ENCODE assay signal across 8 mouse cellular contexts in genomic region chr3:115711393-115711792, GRCm38 (mm10). TPM values are rescaled to one million over a fixed set of nuclear protein-coding genes. Genes with fewer than 3 reads are reported as not detected.
DNase-seq lines count a peak whose midpoint lies in the region; ATAC-seq lines count a peak whose summit lies in the region.

No protein-coding gene starts in this region.

- peaks cover 20% of the 10 kb centered on the region for H3K27me3 ChIP-seq in hindbrain, embryonic 13.5 days
- 0 out of 2 replicates have a peak, but pooled peaks cover 2% of the 10 kb centered on the region for H3K27me3 ChIP-seq in hindbrain, embryonic 11.5 days (ENCODE audit: control insufficient read depth, insufficient read depth, low read length)
- no peaks in the 10 kb centered on the region for H3K27me3 ChIP-seq in forebrain, embryonic 13.5 days
- H3K27me3 ChIP-seq in hindbrain, embryonic 16.5 days (replicated peaks; ENCODE audit: control insufficient read depth, insufficient read depth, low read length): no peaks in the 10 kb centered on the region
- peaks cover 8% of the 10 kb centered on the region for H3K27me3 ChIP-seq in midbrain, embryonic 12.5 days

- H3K27ac ChIP-seq in hindbrain, embryonic 13.5 days: no peak overlapping the region
- no peak overlapping the region for H3K27ac ChIP-seq in hindbrain, embryonic 11.5 days (ENCODE audit: low read depth, low read length)
- H3K27ac ChIP-seq in forebrain, embryonic 13.5 days: no peak overlapping the region
- H3K27ac ChIP-seq in hindbrain, embryonic 16.5 days (ENCODE audit: low read depth, low read length): no peak overlapping the region
- no peak overlapping the region for H3K27ac ChIP-seq in midbrain, embryonic 12.5 days (replicated peaks)

- no peak for DNase-seq in hindbrain, embryonic 11.5 days (ENCODE audit: low spot score)
- no peak for DNase-seq in embryo, embryonic 11 days
- DNase-seq in yolk sac, embryonic 10.5 days (ENCODE audit: low spot score): no peak
- DNase-seq in cerebellum, postnatal 10 days: no peak

- H3K9ac ChIP-seq in hindbrain, embryonic 13.5 days: no peak overlapping the region
- H3K9ac ChIP-seq in hindbrain, embryonic 11.5 days (ENCODE audit: low read depth, low read length): no peak overlapping the region
- no peak overlapping the region for H3K9ac ChIP-seq in forebrain, embryonic 13.5 days
- H3K9ac ChIP-seq in hindbrain, embryonic 16.5 days (ENCODE audit: low read depth, low read length): no peak overlapping the region
- no peak overlapping the region for H3K9ac ChIP-seq in midbrain, embryonic 12.5 days (replicated peaks)

- H3K4me2 ChIP-seq in hindbrain, embryonic 13.5 days: peak overlapping the region; percentile 91
- H3K4me2 ChIP-seq in hindbrain, embryonic 11.5 days (replicated peaks; ENCODE audit: low read depth, low read length): no peak overlapping the region
- peak overlapping the region; percentile 81 for H3K4me2 ChIP-seq in forebrain, embryonic 13.5 days
- peak overlapping the region; percentile 90 for H3K4me2 ChIP-seq in hindbrain, embryonic 16.5 days (ENCODE audit: low read length)
- 0 out of 2 replicates have a peak overlapping the region, but pooled peaks have one; percentile 19 for H3K4me2 ChIP-seq in midbrain, embryonic 12.5 days (replicated peaks)

- WGBS in hindbrain, embryonic 13.5 days: 87% methylated on average over 3 of the region's 3 CpGs
- WGBS in hindbrain, embryonic 11.5 days: 83% methylated on average over 3 of the region's 3 CpGs
- 78% methylated on average over 3 of the region's 3 CpGs for WGBS in forebrain, embryonic 13.5 days
- WGBS in hindbrain, embryonic 16.5 days: 87% methylated on average over 3 of the region's 3 CpGs
- WGBS in midbrain, embryonic 12.5 days: 92% methylated on average over 3 of the region's 3 CpGs

- H3K4me3 ChIP-seq in hindbrain, embryonic 13.5 days: peak overlapping the region; percentile 16; the same call in 1 of the 2 replicates
- no peak overlapping the region for H3K4me3 ChIP-seq in hindbrain, embryonic 11.5 days (ENCODE audit: low read depth, low read length)
- no peak overlapping the region for H3K4me3 ChIP-seq in forebrain, embryonic 13.5 days
- H3K4me3 ChIP-seq in hindbrain, embryonic 16.5 days (ENCODE audit: low read length): no peak overlapping the region
- H3K4me3 ChIP-seq in midbrain, embryonic 12.5 days: no peak overlapping the region

- H3K4me1 ChIP-seq in hindbrain, embryonic 13.5 days (replicated peaks): peaks cover 35% of the 10 kb centered on the region
- H3K4me1 ChIP-seq in hindbrain, embryonic 11.5 days (replicated peaks; ENCODE audit: control insufficient read depth, insufficient read depth, low read length): 0 out of 2 replicates have a peak, but pooled peaks cover 2% of the 10 kb centered on the region
- H3K4me1 ChIP-seq in forebrain, embryonic 13.5 days: peaks cover 43% of the 10 kb centered on the region
- H3K4me1 ChIP-seq in hindbrain, embryonic 16.5 days (ENCODE audit: control insufficient read depth, insufficient read depth, low read depth, low read length): peaks cover 2% of the 10 kb centered on the region; the same call in 1 of the 2 replicates
- peaks cover 22% of the 10 kb centered on the region for H3K4me1 ChIP-seq in midbrain, embryonic 12.5 days

- no peak for ATAC-seq in hindbrain, embryonic 13.5 days (ENCODE audit: low FRiP score)
- no peak for ATAC-seq in hindbrain, embryonic 11.5 days (ENCODE audit: low FRiP score)
- ATAC-seq in forebrain, embryonic 13.5 days: no peak
- ATAC-seq in hindbrain, embryonic 16.5 days: no peak
- no peak for ATAC-seq in midbrain, embryonic 12.5 days (ENCODE audit: low FRiP score, low read depth)

- H3K9me3 ChIP-seq in hindbrain, embryonic 13.5 days: no peaks in the 10 kb centered on the region
- H3K9me3 ChIP-seq in hindbrain, embryonic 11.5 days (ENCODE audit: control insufficient read depth, low read length): no peaks in the 10 kb centered on the region
- no peaks in the 10 kb centered on the region for H3K9me3 ChIP-seq in forebrain, embryonic 13.5 days (replicated peaks)
- H3K9me3 ChIP-seq in hindbrain, embryonic 16.5 days (ENCODE audit: control insufficient read depth, low read length): no peaks in the 10 kb centered on the region
- H3K9me3 ChIP-seq in midbrain, embryonic 12.5 days: no peaks in the 10 kb centered on the region

- no peaks in the 10 kb centered on the region for H3K36me3 ChIP-seq in hindbrain, embryonic 13.5 days
- H3K36me3 ChIP-seq in hindbrain, embryonic 11.5 days (ENCODE audit: control insufficient read depth, insufficient read depth, low read length): no peaks in the 10 kb centered on the region
- peaks cover 26% of the 10 kb centered on the region for H3K36me3 ChIP-seq in forebrain, embryonic 13.5 days (ENCODE audit: poor library complexity, severe bottlenecking)
- no peaks in the 10 kb centered on the region for H3K36me3 ChIP-seq in hindbrain, embryonic 16.5 days (ENCODE audit: control insufficient read depth, insufficient read depth, low read length)
- no peaks in the 10 kb centered on the region for H3K36me3 ChIP-seq in midbrain, embryonic 12.5 days

RNA-seq across cellular contexts. Expression of gene S1pr1, which starts 3.5 kb away (rescaled TPM):
- 22.8 and 23.5 TPM in 2 replicates for polyA plus RNA-seq in hindbrain, embryonic 13.5 days (2015; fragmentation: Nextera tagmentation; extraction: Ambion mirVana)
- 13.8 and 14.1 TPM in 2 replicates for polyA plus RNA-seq in hindbrain, embryonic 11.5 days (2014; fragmentation: Nextera tagmentation; extraction: Ambion mirVana)
- polyA plus RNA-seq in forebrain, embryonic 13.5 days (2015; fragmentation: Nextera tagmentation; extraction: Ambion mirVana): 28.0 and 29.7 TPM in 2 replicates
- polyA plus RNA-seq in hindbrain, embryonic 16.5 days (2015; fragmentation: Nextera tagmentation; extraction: Ambion mirVana): 37.6 and 39.9 TPM in 2 replicates
- 20.8 and 21.2 TPM in 2 replicates for polyA plus RNA-seq in midbrain, embryonic 12.5 days (2016; fragmentation: Nextera tagmentation; extraction: Ambion mirVana)
